Mouse (Mus musculus): ENCODE measurements around the gene Kctd2. TPM values are rescaled to one million over a fixed set of nuclear protein-coding genes. Genes with fewer than 3 reads are reported as not detected.
"Not testable (repeated sequence)": the region's sequence is repeated elsewhere in the genome, so short reads cannot be mapped to it uniquely, and the experiment has no call there.

Kctd2 gene
- polyA plus RNA-seq, 1 experiment from 2014 or later: 18.8 TPM

DNA sequence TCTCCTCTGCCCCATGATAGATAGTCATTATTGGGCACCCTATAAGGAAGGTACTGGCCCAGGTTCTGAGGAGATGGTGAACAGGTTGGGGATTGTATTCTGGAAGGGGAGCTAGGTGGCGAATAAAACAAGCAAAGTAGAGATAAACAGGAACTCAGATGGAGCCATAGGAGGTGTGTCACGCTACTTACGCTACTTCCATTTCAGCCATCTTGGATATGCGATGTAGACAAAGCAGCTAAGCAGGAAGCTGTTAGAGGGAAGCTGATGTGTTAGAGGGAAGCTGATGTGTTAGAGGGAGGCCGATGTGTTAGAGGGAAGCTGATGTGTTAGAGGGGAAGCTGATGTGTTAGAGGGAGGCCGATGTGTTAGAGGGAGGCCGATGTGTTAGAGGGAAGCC lies 57.5 kb downstream of the Kctd2 start:
- H3K4me2 ChIP-seq (ENCODE audit: low read length); H3K27me3 ChIP-seq (replicated peaks; ENCODE audit: control insufficient read depth, insufficient read depth, low read length); H3K9ac ChIP-seq (ENCODE audit: low read length); H3K4me3 ChIP-seq (ENCODE audit: low read depth, low read length); ATAC-seq (replicated peaks; ENCODE audit: low FRiP score, low TSS enrichment, low read depth); H3K9me3 ChIP-seq (ENCODE audit: control insufficient read depth, low read length); DNase-seq (ENCODE audit: low spot score); H3K27ac ChIP-seq (ENCODE audit: low read depth); H3K36me3 ChIP-seq (ENCODE audit: control insufficient read depth, insufficient read depth, low read length): not testable (repeated sequence)
- 87% methylated on average over 7 of the region's 7 CpGs for WGBS
- H3K4me1 ChIP-seq (replicated peaks; ENCODE audit: control insufficient read depth, insufficient read depth, low read length): peaks cover 20% of the 10 kb centered on the region

DNA sequence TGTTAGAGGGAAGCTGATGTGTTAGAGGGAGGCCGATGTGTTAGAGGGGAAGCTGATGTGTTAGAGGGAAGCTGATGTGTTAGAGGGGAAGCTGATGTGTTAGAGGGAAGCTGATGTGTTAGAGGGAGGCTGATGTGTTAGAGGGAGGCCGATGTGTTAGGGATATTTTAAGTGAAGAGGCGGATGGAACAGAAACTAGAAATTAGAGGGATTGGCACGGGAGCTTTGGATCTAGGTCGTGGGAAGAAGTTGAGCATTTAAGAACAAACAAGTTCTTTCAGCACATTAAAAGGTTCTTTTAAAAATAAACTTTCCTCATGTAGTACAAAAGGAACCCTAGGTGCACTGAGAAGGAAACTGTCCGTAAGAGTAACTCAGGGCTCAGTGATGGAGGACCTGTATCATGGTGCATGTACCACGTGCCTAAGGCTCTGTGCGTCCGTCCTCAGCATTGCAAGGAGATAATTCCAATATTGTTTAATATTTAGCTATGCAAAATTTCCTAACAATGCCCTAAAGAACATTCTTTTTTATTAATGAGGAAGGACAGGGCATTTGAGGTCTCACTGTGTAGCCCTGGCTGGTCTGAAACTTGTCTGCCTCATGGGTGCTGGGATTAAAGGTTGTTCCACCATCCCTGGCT lies 58.5 kb downstream of the Kctd2 start:
- DNase-seq (ENCODE audit: low spot score) (no peak), ATAC-seq (replicated peaks; ENCODE audit: low FRiP score, low TSS enrichment, low read depth) (no peak)
- Histone ChIP-seq H3K27ac (ENCODE audit: low read depth) (no peak overlapping the region), H3K4me1 (replicated peaks; ENCODE audit: control insufficient read depth, insufficient read depth, low read length) (peaks cover 19% of the 10 kb centered on the region), H3K9ac (ENCODE audit: low read length) (no peak overlapping the region), H3K27me3 (replicated peaks; ENCODE audit: control insufficient read depth, insufficient read depth, low read length) (no peaks in the 10 kb centered on the region), H3K36me3 (ENCODE audit: control insufficient read depth, insufficient read depth, low read length) (no peaks in the 10 kb centered on the region), H3K4me2 (ENCODE audit: low read length) (no peak overlapping the region), H3K9me3 (ENCODE audit: control insufficient read depth, low read length) (no peaks in the 10 kb centered on the region), H3K4me3 (ENCODE audit: low read depth, low read length) (no peak overlapping the region)
- 83% methylated on average over 9 of the region's 9 CpGs for WGBS

Small RNA genes lying within 50 kb of the gene (microRNA-seq; reads per million reads assigned to microRNA genes)
- gene Mir3968: not detected

Other genes starting within 250 kb of the Kctd2 start
- gene Tmem104, start 232.6 kb upstream of the Kctd2 start, polyA plus RNA-seq (2014; fragmentation: Nextera tagmentation; extraction: Ambion mirVana): 7.0 and 8.3 TPM in 2 replicates
- gene Nat9, start 232.3 kb upstream of the Kctd2 start, polyA plus RNA-seq (2014; fragmentation: Nextera tagmentation; extraction: Ambion mirVana): 16.4 and 16.7 TPM in 2 replicates
- gene Grin2c, start 152.9 kb upstream of the Kctd2 start, polyA plus RNA-seq (2014; fragmentation: Nextera tagmentation; extraction: Ambion mirVana): not detected in 2 replicates
- 11.3 and 14.2 TPM in 2 replicates for gene Fdxr, start 143.1 kb upstream of the Kctd2 start, polyA plus RNA-seq (2014; fragmentation: Nextera tagmentation; extraction: Ambion mirVana)
- 1.4 and 1.6 TPM in 2 replicates for gene Fads6, start 122.5 kb upstream of the Kctd2 start, polyA plus RNA-seq (2014; fragmentation: Nextera tagmentation; extraction: Ambion mirVana)
- gene Otop2, start 113.0 kb upstream of the Kctd2 start, polyA plus RNA-seq (2014; fragmentation: Nextera tagmentation; extraction: Ambion mirVana): not detected in 2 replicates
- 0.14 TPM in 1 of 2 replicates, not detected in the other for gene Ush1g, start 98.1 kb upstream of the Kctd2 start, polyA plus RNA-seq (2014; fragmentation: Nextera tagmentation; extraction: Ambion mirVana)
- gene Otop3, start 85.4 kb upstream of the Kctd2 start, polyA plus RNA-seq (2014; fragmentation: Nextera tagmentation; extraction: Ambion mirVana): 0.36 and 0.65 TPM in 2 replicates
- 11.5 and 14.4 TPM in 2 replicates for gene Hid1, start 52.4 kb upstream of the Kctd2 start, polyA plus RNA-seq (2014; fragmentation: Nextera tagmentation; extraction: Ambion mirVana)
- 10.6 and 11.6 TPM in 2 replicates for gene Cdr2l, start 38.2 kb upstream of the Kctd2 start, polyA plus RNA-seq (2014; fragmentation: Nextera tagmentation; extraction: Ambion mirVana)
- gene Mrpl58, start 16.4 kb upstream of the Kctd2 start, polyA plus RNA-seq (2014; fragmentation: Nextera tagmentation; extraction: Ambion mirVana): 218 and 224 TPM in 2 replicates
- 899 and 962 TPM in 2 replicates for gene Atp5h, start 166 bp upstream of the Kctd2 start, polyA plus RNA-seq (2014; fragmentation: Nextera tagmentation; extraction: Ambion mirVana)
- 0.12 TPM in 2 replicates for gene Trim80, start 20.4 kb downstream of the Kctd2 start, polyA plus RNA-seq (2014; fragmentation: Nextera tagmentation; extraction: Ambion mirVana)
- gene Slc16a5, start 42.3 kb downstream of the Kctd2 start, polyA plus RNA-seq (2014; fragmentation: Nextera tagmentation; extraction: Ambion mirVana): 1.9 and 2.5 TPM in 2 replicates
- 6.5 and 6.9 TPM in 2 replicates for gene Armc7, start 55.5 kb downstream of the Kctd2 start, polyA plus RNA-seq (2014; fragmentation: Nextera tagmentation; extraction: Ambion mirVana)
- gene Nt5c, start 71.7 kb downstream of the Kctd2 start, polyA plus RNA-seq (2014; fragmentation: Nextera tagmentation; extraction: Ambion mirVana): 115 and 133 TPM in 2 replicates
- 573 and 633 TPM in 2 replicates for gene Jpt1, start 94.3 kb downstream of the Kctd2 start, polyA plus RNA-seq (2014; fragmentation: Nextera tagmentation; extraction: Ambion mirVana)
- gene Sumo2, start 116.1 kb downstream of the Kctd2 start, polyA plus RNA-seq (2014; fragmentation: Nextera tagmentation; extraction: Ambion mirVana): 891 and 947 TPM in 2 replicates
- 192 TPM in 2 replicates for gene Nup85, start 144.3 kb downstream of the Kctd2 start, polyA plus RNA-seq (2014; fragmentation: Nextera tagmentation; extraction: Ambion mirVana)
- 94.0 and 105 TPM in 2 replicates for gene Mrps7, start 183.8 kb downstream of the Kctd2 start, polyA plus RNA-seq (2014; fragmentation: Nextera tagmentation; extraction: Ambion mirVana)
- gene Gga3, start 183.9 kb downstream of the Kctd2 start, polyA plus RNA-seq (2014; fragmentation: Nextera tagmentation; extraction: Ambion mirVana): 19.2 and 20.8 TPM in 2 replicates
- gene Mif4gd, start 192.8 kb downstream of the Kctd2 start, polyA plus RNA-seq (2014; fragmentation: Nextera tagmentation; extraction: Ambion mirVana): 26.2 and 28.3 TPM in 2 replicates
- gene Slc25a19, start 208.2 kb downstream of the Kctd2 start, polyA plus RNA-seq (2014; fragmentation: Nextera tagmentation; extraction: Ambion mirVana): 23.3 and 26.4 TPM in 2 replicates

Measured in intestine, embryonic 14.5 days (tissue).